Mouse (Mus musculus) intestine, postnatal 0 days (tissue): ENCODE data around the gene Dab1. TPM values are rescaled to one million over a fixed set of nuclear protein-coding genes. Genes with fewer than 3 reads are reported as not detected.

Experiments
- ATAC-seq: fragments of 200-750 bp; cut with Nextera tagmentation; 2 replicates; pipeline ENCODE4 v1.8.0; 2017; ENCODE audit warnings: mild to moderate bottlenecking, moderate TSS enrichment, moderate library complexity
- H3K27ac ChIP-seq: fragments of 300-500 bp; sonication (generic); 2 replicates; pipeline ENCODE4 v1.5.1; 2014; ENCODE audit warnings: mild to moderate bottlenecking, low read depth, low read length, moderate library complexity
- H3K27me3 ChIP-seq: fragments of 300-500 bp; sonication (generic); replicated peaks from 2 replicates; pipeline ENCODE4 v1.6.1; 2014; ENCODE audit warnings: low read length, mixed read lengths; ENCODE audit not compliant: control insufficient read depth, insufficient read depth
- H3K36me3 ChIP-seq: fragments of 300-500 bp; sonication (generic); 2 replicates; pipeline ENCODE4 v1.6.1; 2014; ENCODE audit warnings: mild to moderate bottlenecking, moderate library complexity; ENCODE audit not compliant: control insufficient read depth, insufficient read depth
- H3K4me1 ChIP-seq: fragments of 300-500 bp; sonication (generic); replicated peaks from 2 replicates; pipeline ENCODE4 v1.6.1; 2014; ENCODE audit warnings: antibody characterized with exemption, low read length, mixed read lengths; ENCODE audit not compliant: control insufficient read depth, insufficient read depth
- H3K4me2 ChIP-seq: fragments of 300-500 bp; sonication (generic); replicated peaks from 2 replicates; pipeline ENCODE4 v1.6.1; 2014; ENCODE audit warnings: low read depth, mild to moderate bottlenecking, moderate library complexity
- H3K4me3 ChIP-seq: fragments of 300-500 bp; sonication (generic); 2 replicates; pipeline ENCODE4 v1.5.1; 2014; ENCODE audit warnings: low read depth, low read length
- H3K9ac ChIP-seq: fragments of 300-500 bp; sonication (generic); 2 replicates; pipeline ENCODE4 v1.6.1; 2014; ENCODE audit warnings: mild to moderate bottlenecking, low read depth, low read length
- H3K9me3 ChIP-seq: fragments of 300-500 bp; sonication (generic); 2 replicates; pipeline ENCODE4 v1.6.1; 2016; ENCODE audit warnings: mixed run types; ENCODE audit not compliant: control insufficient read depth
- CTCF ChIP-seq: sonication (generic); IDR thresholded peaks from 2 replicates; pipeline ENCODE4 v1.5.1; 2016; ENCODE audit warnings: low read depth, mild to moderate bottlenecking, control low read depth, antibody characterized with exemption, moderate library complexity
- WGBS: fragments of 180-500 bp; shearing (Covaris S2); extraction: QIAGEN DNeasy Blood & Tissue Kit; methylation state at CpG from one replicate; pipeline ENCODE4 v1.1.7; 2014; 5-methylcytosine and 5-hydroxymethylcytosine counted together
- polyA plus RNA-seq: library from polyadenylated mRNA; unstranded; fragments of >200 nt; fragmentation: Nextera tagmentation; extraction: Ambion mirVana; gene quantifications from 2 replicates; pipeline ENCODE4 v1.2.1, GENCODE M21; 2015

The Dab1 gene
- polyA plus RNA-seq, 1 experiment from 2014 or later, result 61.3 TPM

DNA sequence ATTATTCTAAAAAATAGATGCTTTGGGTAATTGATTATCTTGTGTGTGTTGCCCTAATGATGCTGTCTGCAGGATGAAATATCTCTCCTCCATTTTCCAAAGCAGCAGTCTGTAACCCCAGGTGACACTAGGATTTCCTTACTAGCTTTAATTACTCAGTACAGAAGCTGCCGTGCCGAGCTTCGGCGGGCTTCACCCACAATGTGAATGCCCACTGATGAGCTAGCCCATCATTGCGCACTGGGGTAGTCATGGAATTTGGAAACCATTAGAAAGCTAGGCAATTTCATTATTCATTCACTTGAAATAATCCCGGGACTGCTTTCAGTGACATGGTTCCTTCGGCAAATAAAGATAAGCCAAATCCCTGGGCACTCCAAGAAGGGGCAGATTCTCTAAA, 894.5 kb downstream of the Dab1 start:
- Histone ChIP-seq H3K4me3 (no peak overlapping the region), H3K9ac (no peak overlapping the region), H3K4me1 (peaks cover 5% of the 10 kb centered on the region; the same call in 1 of the 2 replicates), H3K4me2 (no peak overlapping the region), H3K27me3 (no peaks in the 10 kb centered on the region), H3K36me3 (no peaks in the 10 kb centered on the region), H3K9me3 (no peaks in the 10 kb centered on the region), H3K27ac (no peak overlapping the region)
- ATAC-seq, result no peak
- 51% methylated on average over 7 of the region's 7 CpGs for WGBS
- no peak for TF ChIP-seq CTCF

DNA sequence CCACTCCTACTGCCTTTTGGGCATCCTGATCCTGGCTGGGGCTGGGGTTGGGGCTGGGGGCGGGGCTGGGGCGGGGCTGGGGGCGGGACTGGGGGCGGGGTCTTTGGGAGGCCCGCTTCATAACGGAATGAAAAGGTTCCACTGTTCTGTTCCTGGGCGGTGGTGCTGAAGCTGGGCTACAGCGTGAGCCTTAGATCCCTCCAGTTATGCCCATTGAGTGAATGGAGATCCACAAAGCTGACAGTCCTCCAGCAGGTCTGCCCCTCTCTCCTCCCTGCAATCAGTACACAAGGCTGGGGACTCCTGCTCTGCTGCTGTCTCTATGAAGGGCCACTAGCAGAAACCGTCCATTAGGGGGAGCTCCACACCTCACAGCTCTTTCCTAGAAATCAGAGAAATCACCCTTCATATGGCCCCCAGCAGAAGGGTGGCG, 895.4 kb downstream of the Dab1 start:
- 9% methylated on average over 10 of the region's 10 CpGs for WGBS
- TF ChIP-seq CTCF, result peak; percentile 93
- H3K27ac ChIP-seq, result no peak overlapping the region
- H3K4me2 ChIP-seq, result peak overlapping the region; percentile 54
- 0 out of 2 replicates have a peak overlapping the region, but pooled peaks have one; percentile 20 for H3K4me3 ChIP-seq
- H3K9ac ChIP-seq, result no peak overlapping the region
- H3K36me3 ChIP-seq, result no peaks in the 10 kb centered on the region
- no peaks in the 10 kb centered on the region for H3K27me3 ChIP-seq
- ATAC-seq, result peak; percentile 53
- H3K9me3 ChIP-seq, result no peaks in the 10 kb centered on the region
- H3K4me1 ChIP-seq, result peaks cover 5% of the 10 kb centered on the region; the same call in 1 of the 2 replicates

DNA sequence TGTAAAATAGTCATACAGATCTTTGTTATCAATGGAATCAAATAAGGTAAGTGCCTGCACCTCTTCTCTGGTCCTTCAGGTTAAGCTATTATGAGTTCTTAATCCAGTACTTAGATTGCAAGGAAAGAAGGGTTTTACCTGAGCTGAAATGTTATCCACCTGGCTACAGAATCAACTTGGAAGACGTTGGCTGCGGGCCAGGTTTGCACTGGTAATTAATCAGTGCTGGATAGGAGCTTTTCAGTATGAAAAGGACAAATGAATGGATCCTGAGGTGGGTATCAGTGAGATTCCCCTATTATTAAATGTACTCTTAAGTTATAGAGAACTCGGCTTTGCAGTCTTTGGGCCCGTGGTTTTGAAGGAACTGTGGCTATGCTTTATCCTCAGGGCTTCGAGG, 896.5 kb downstream of the Dab1 start:
- Histone ChIP-seq H3K4me3 (no peak overlapping the region), H3K4me2 (no peak overlapping the region), H3K9me3 (no peaks in the 10 kb centered on the region), H3K27me3 (no peaks in the 10 kb centered on the region), H3K27ac (no peak overlapping the region), H3K4me1 (peaks cover 10% of the 10 kb centered on the region), H3K36me3 (no peaks in the 10 kb centered on the region), H3K9ac (no peak overlapping the region)
- WGBS, result 59% methylated on average over 5 of the region's 5 CpGs
- no peak for ATAC-seq
- no peak for TF ChIP-seq CTCF

DNA sequence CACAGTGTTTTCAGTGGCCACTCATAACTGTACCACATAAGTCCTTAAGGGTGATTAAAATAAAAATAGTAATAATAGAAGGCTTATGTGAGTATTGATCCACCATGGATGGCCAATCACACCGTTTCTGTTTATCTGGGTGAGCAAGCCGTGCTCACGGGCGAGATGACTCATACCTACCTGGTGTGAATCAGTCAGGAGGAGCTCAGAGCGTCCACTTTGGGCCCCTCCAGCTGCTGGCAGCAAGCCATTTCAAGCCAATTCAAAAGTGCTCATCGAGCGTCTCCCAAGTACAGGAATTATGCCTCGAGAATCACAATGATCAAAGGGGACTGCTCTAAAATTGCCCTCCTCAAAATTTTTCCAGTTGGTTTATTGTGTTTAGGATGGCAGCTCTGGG, 903.2 kb downstream of the Dab1 start:
- 18% methylated on average over 8 of the region's 8 CpGs for WGBS
- Histone ChIP-seq H3K9ac (no peak overlapping the region), H3K4me3 (no peak overlapping the region), H3K27ac (peak overlapping the region; percentile 50; the same call in 1 of the 2 replicates), H3K4me1 (peaks cover 8% of the 10 kb centered on the region; the same call in 1 of the 2 replicates), H3K27me3 (no peaks in the 10 kb centered on the region), H3K9me3 (no peaks in the 10 kb centered on the region), H3K4me2 (no peak overlapping the region; the same call in 1 of the 2 replicates), H3K36me3 (no peaks in the 10 kb centered on the region)
- ATAC-seq, result peak; percentile 81
- no peak for TF ChIP-seq CTCF

DNA sequence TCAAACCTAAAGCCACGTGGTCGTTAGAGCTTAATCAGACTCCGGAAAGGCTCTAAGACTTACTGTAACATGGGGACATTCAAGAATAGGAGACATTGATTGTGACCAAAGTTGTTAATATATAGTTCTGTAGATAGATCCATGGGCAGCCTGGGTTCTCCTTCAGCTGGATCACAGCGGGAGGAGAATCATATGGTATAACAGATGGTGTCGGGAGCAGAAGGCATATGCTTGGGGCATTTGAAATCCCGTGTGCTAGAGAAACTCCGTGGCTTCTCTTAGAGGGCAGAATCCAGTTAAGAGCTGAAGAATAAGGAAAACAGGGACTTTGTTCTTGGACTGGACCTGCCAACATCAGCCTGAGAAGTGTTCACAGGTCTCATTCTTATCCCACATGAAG, 904.6 kb downstream of the Dab1 start:
- Histone ChIP-seq H3K27me3 (no peaks in the 10 kb centered on the region), H3K27ac (peak overlapping the region; percentile 73), H3K4me3 (no peak overlapping the region), H3K9me3 (no peaks in the 10 kb centered on the region), H3K9ac (no peak overlapping the region), H3K4me2 (no peak overlapping the region), H3K36me3 (no peaks in the 10 kb centered on the region), H3K4me1 (peaks cover 8% of the 10 kb centered on the region; the same call in 1 of the 2 replicates)
- ATAC-seq, result no peak
- no peak for TF ChIP-seq CTCF
- 74% methylated on average over 7 of the region's 7 CpGs for WGBS

DNA sequence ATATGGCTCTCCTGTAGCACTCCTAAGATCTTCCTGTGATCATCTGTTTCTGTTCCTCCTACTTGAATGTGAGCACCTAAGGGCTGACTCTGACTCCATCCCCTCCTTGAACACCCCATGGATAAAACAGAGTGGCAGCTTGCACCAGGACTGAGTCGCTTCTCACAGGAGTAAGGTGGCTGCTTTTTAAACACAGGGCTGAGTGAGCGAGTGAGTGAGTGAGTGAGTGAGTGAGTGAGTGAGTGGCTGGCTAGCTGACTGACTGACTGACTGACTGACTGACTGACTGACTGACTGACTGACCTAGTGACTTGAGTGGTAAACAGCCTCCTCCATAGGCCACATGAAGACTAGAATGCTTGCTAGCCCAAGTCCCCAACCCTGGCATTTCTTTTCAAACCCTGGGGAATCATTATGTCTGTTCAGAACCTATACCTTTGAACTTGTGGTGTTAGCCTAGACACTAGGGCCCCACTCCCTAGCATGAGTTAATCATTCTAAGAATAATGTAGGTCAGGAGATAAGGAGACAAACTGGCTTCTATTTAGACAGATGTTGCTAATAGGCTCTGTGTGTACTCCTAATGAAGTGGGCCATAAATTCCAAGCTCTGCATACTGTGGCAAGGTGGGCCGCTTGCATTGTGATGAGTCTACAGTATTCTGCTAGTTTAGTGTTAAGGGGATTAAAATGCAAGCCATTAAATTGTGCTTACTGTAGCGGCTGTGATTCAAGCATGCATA, 910.9 kb downstream of the Dab1 start:
- Histone ChIP-seq H3K27ac (peak overlapping the region; percentile 90), H3K27me3 (no peaks in the 10 kb centered on the region), H3K4me3 (no peak overlapping the region), H3K36me3 (no peaks in the 10 kb centered on the region), H3K9me3 (no peaks in the 10 kb centered on the region), H3K9ac (0 out of 2 replicates have a peak overlapping the region, but pooled peaks have one; percentile 4), H3K4me2 (peak overlapping the region; percentile 7), H3K4me1 (peaks cover 3% of the 10 kb centered on the region; the same call in 1 of the 2 replicates)
- no peak for TF ChIP-seq CTCF
- 38% methylated on average over 4 of the region's 4 CpGs for WGBS
- peak; percentile 97 for ATAC-seq
